Mouse (Mus musculus): ENCODE results near the gene Clstn2. TPM values are rescaled to one million over a fixed set of nuclear protein-coding genes. Genes with fewer than 3 reads are reported as not detected.
A peak's percentile ranks its signal among the peaks of the same experiment; 100 is the strongest.

The Clstn2 gene
- total RNA-seq, 4 experiments from 2014 or later, result 4.9 to 7.1 (median 5.9) TPM

GRCm38 (mm10) chr9:97677075-97677474 is 355.9 kb downstream of the Clstn2 start:
- no peak for DNase-seq

- no peak for DNase-seq
Observed at GRCm38 (mm10) chr9:97672681-97673080, 360.3 kb downstream of the Clstn2 start.

GRCm38 (mm10) chr9:97672224-97672623 is 360.8 kb downstream of the Clstn2 start:
- DNase-seq, result no peak

- DNase-seq, result no peak
Observed at GRCm38 (mm10) chr9:97670666-97671065, 362.3 kb downstream of the Clstn2 start.

- no peak for DNase-seq
Observed at GRCm38 (mm10) chr9:97660989-97661388, 372.0 kb downstream of the Clstn2 start.

GRCm38 (mm10) chr9:97658736-97659135 is 374.2 kb downstream of the Clstn2 start:
- peak; percentile 52 for DNase-seq

GRCm38 (mm10) chr9:97648409-97648808 is 384.6 kb downstream of the Clstn2 start:
- DNase-seq, result no peak

GRCm38 (mm10) chr9:97645746-97646145 is 387.2 kb downstream of the Clstn2 start:
- DNase-seq, result no peak

GRCm38 (mm10) chr9:97642396-97642795 is 390.6 kb downstream of the Clstn2 start:
- DNase-seq, result no peak

GRCm38 (mm10) chr9:97639967-97640549 is 392.9 kb downstream of the Clstn2 start:
- DNase-seq, result no peak

GRCm38 (mm10) chr9:97638683-97639354 is 394.2 kb downstream of the Clstn2 start:
- no peak for DNase-seq

GRCm38 (mm10) chr9:97635351-97635750 is 397.6 kb downstream of the Clstn2 start:
- DNase-seq, result no peak

- DNase-seq, result no peak
Observed at GRCm38 (mm10) chr9:97634831-97635230, 398.1 kb downstream of the Clstn2 start.

GRCm38 (mm10) chr9:97629180-97629579 is 403.8 kb downstream of the Clstn2 start:
- DNase-seq, result no peak

- no peak for DNase-seq
Observed at GRCm38 (mm10) chr9:97628361-97628908, 404.5 kb downstream of the Clstn2 start.

GRCm38 (mm10) chr9:97627916-97628315 is 405.1 kb downstream of the Clstn2 start:
- no peak for DNase-seq

GRCm38 (mm10) chr9:97610566-97610965 is 422.4 kb downstream of the Clstn2 start:
- DNase-seq, result no peak

- peak; percentile 70 for DNase-seq
Observed at GRCm38 (mm10) chr9:97603729-97604128, 429.3 kb downstream of the Clstn2 start.

GRCm38 (mm10) chr9:97602476-97602875 is 430.5 kb downstream of the Clstn2 start:
- DNase-seq, result peak; percentile 41

- DNase-seq, result no peak
Observed at GRCm38 (mm10) chr9:97599006-97599405, 434.0 kb downstream of the Clstn2 start.

- no peak for DNase-seq
Observed at GRCm38 (mm10) chr9:97590712-97591111, 442.3 kb downstream of the Clstn2 start.

GRCm38 (mm10) chr9:97570881-97571280 is 462.1 kb downstream of the Clstn2 start:
- no peak for DNase-seq

GRCm38 (mm10) chr9:97563121-97563520 is 469.9 kb downstream of the Clstn2 start:
- no peak for DNase-seq

- DNase-seq, result no peak
Observed at GRCm38 (mm10) chr9:97544359-97544758, 488.6 kb downstream of the Clstn2 start.
